Mouse (Mus musculus) CH12.LX (cell line): ENCODE measurements around the gene Il17rd. TPM values are rescaled to one million over a fixed set of nuclear protein-coding genes. Genes with fewer than 3 reads are reported as not detected.

ENCODE experiments used
- DNase-seq: peaks from one replicate; pipeline ENCODE4 v3.0.0-alpha.2; 2013; ENCODE audit errors: extremely low read depth
- H3K27ac ChIP-seq: 2 replicates; pipeline ENCODE4 v1.5.1; 2012; ENCODE audit warnings: low read depth, mild to moderate bottlenecking, control low read depth, moderate library complexity; ENCODE audit not compliant: insufficient read depth
- H3K27me3 ChIP-seq: replicated peaks from 2 replicates; pipeline ENCODE3; 2012; ENCODE audit warnings: inconsistent platforms
- H3K36me3 ChIP-seq, 2 experiments: replicated peaks in 1 of 2; 2 replicates each; pipeline versions ENCODE3 to v1.6.1; 2012; ENCODE audit warnings: inconsistent platforms in 1 of 2, low read length in 1 of 2, mild to moderate bottlenecking in 1 of 2, mixed read lengths in 1 of 2, moderate library complexity in 1 of 2; ENCODE audit not compliant: control insufficient read depth in 1 of 2, insufficient read depth in 1 of 2
- H3K4me1 ChIP-seq, 2 experiments: 2 replicates each; pipeline ENCODE4 v1.6.1; 2012; ENCODE audit warnings: inconsistent platforms in 1 of 2, moderate library complexity in 1 of 2; ENCODE audit not compliant: insufficient read depth in 2 of 2, control insufficient read depth in 1 of 2
- H3K4me2 ChIP-seq: 2 replicates; pipeline ENCODE4 v1.6.1; 2012; ENCODE audit warnings: low read depth, mild to moderate bottlenecking, control low read depth; ENCODE audit not compliant: poor library complexity, insufficient read depth, severe bottlenecking
- H3K4me3 ChIP-seq, 3 experiments: fragments of 150-350 bp in 1 of 3; sonication (generic) in 1 of 3; replicated peaks in 1 of 3; 2 replicates each; pipeline versions ENCODE3 to v1.5.1; 2011 to 2012; ENCODE audit warnings: low read depth in 2 of 3, low read length in 2 of 3, mild to moderate bottlenecking in 2 of 3, moderate library complexity in 2 of 3, control low read depth in 1 of 3, improper control_type of control experiment in 1 of 3, inconsistent platforms in 1 of 3, mixed read lengths in 1 of 3; ENCODE audit not compliant: poor library complexity in 1 of 3
- H3K79me2 ChIP-seq: replicated peaks from 2 replicates; pipeline ENCODE4 v1.6.1; 2012; ENCODE audit warnings: mild to moderate bottlenecking, moderate library complexity; ENCODE audit not compliant: control insufficient read depth, poor library complexity, insufficient read depth, severe bottlenecking; ENCODE audit errors: extremely low read depth
- H3K9ac ChIP-seq: 2 replicates; pipeline ENCODE4 v1.6.1; 2012; ENCODE audit warnings: low read depth, mild to moderate bottlenecking, control low read depth, moderate library complexity; ENCODE audit not compliant: insufficient read depth
- H3K9me3 ChIP-seq: replicated peaks from 2 replicates; pipeline ENCODE3; 2012; ENCODE audit warnings: low read length, inconsistent platforms, mixed read lengths
- CHD2 ChIP-seq: IDR thresholded peaks from 2 replicates; pipeline ENCODE4 v1.6.1; 2011; ENCODE audit warnings: low read length, improper control_type of control experiment
- E2F4 ChIP-seq: IDR thresholded peaks from 2 replicates; pipeline ENCODE4 v1.6.1; 2011; ENCODE audit warnings: low read depth, low read length, improper control_type of control experiment; ENCODE audit not compliant: insufficient replicate concordance
- ELF1 ChIP-seq: IDR thresholded peaks from 2 replicates; pipeline ENCODE4 v1.6.1; 2014; ENCODE audit warnings: low read depth, mild to moderate bottlenecking, inconsistent platforms, low read length, improper control_type of control experiment
- GABPA ChIP-seq: IDR thresholded peaks from 2 replicates; pipeline ENCODE4 v1.6.1; 2012; ENCODE audit warnings: low read depth, low read length, improper control_type of control experiment, inconsistent platforms; ENCODE audit not compliant: insufficient replicate concordance
- HCFC1 ChIP-seq: IDR thresholded peaks from 2 replicates; pipeline ENCODE4 v1.6.1; 2012; ENCODE audit warnings: low read depth, mild to moderate bottlenecking, inconsistent platforms, low read length, improper control_type of control experiment
- IRF4 ChIP-seq: IDR thresholded peaks from 2 replicates; pipeline ENCODE4 v1.6.1; 2014; ENCODE audit warnings: low read depth, mild to moderate bottlenecking, inconsistent platforms, low read length, improper control_type of control experiment
- JUN ChIP-seq: IDR thresholded peaks from 2 replicates; pipeline ENCODE4 v1.6.1; 2011; ENCODE audit warnings: low read depth, mild to moderate bottlenecking, low read length, improper control_type of control experiment, moderate library complexity; ENCODE audit not compliant: insufficient read depth
- MAFK ChIP-seq: IDR thresholded peaks from 2 replicates; pipeline ENCODE4 v1.6.1; 2011; ENCODE audit warnings: low read length, improper control_type of control experiment; ENCODE audit not compliant: insufficient replicate concordance
- MAX ChIP-seq: IDR thresholded peaks from 2 replicates; pipeline ENCODE4 v1.6.1; 2011; ENCODE audit warnings: low read length, improper control_type of control experiment
- MAZ ChIP-seq: IDR thresholded peaks from 2 replicates; pipeline ENCODE4 v1.6.1; 2012; ENCODE audit warnings: low read depth, mild to moderate bottlenecking, inconsistent platforms, low read length, improper control_type of control experiment, moderate library complexity
- MEF2A ChIP-seq: IDR thresholded peaks from 2 replicates; pipeline ENCODE4 v1.6.1; 2014; ENCODE audit warnings: low read depth, mild to moderate bottlenecking, inconsistent platforms, low read length, improper control_type of control experiment, borderline replicate concordance
- MXI1 ChIP-seq: IDR thresholded peaks from 2 replicates; pipeline ENCODE4 v1.6.1; 2011; ENCODE audit warnings: mild to moderate bottlenecking, low read depth, low read length, improper control_type of control experiment
- NELFE ChIP-seq: IDR thresholded peaks from 2 replicates; pipeline ENCODE4 v1.6.1; 2011; ENCODE audit warnings: low read depth, low read length, improper control_type of control experiment
- NRF1 ChIP-seq: IDR thresholded peaks from 2 replicates; pipeline ENCODE4 v1.6.1; 2014; ENCODE audit warnings: low read depth, mild to moderate bottlenecking, inconsistent platforms, low read length, improper control_type of control experiment, moderate library complexity
- POLR2A ChIP-seq: IDR thresholded peaks from 2 replicates; pipeline ENCODE4 v1.6.1; 2011; ENCODE audit warnings: low read depth, mild to moderate bottlenecking, improper control_type of control experiment, low read length
- POLR2AphosphoS2 ChIP-seq: IDR thresholded peaks from 2 replicates; pipeline ENCODE4 v1.6.1; 2011; ENCODE audit warnings: low read depth, low read length, improper control_type of control experiment
- RAD21 ChIP-seq: IDR thresholded peaks from 2 replicates; pipeline ENCODE4 v1.6.1; 2011; ENCODE audit warnings: low read depth, mild to moderate bottlenecking, low read length, improper control_type of control experiment, moderate library complexity
- RCOR1 ChIP-seq: conservative IDR thresholded peaks from 2 replicates; pipeline ENCODE4 v1.6.1; 2012; ENCODE audit warnings: low read depth, mild to moderate bottlenecking, inconsistent platforms, low read length, improper control_type of control experiment
- SIN3A ChIP-seq: IDR thresholded peaks from 2 replicates; pipeline ENCODE4 v1.6.1; 2012; ENCODE audit warnings: low read length, improper control_type of control experiment, inconsistent platforms
- SMC3 ChIP-seq: IDR thresholded peaks from 2 replicates; pipeline ENCODE4 v1.6.1; 2011; ENCODE audit warnings: low read depth, low read length, improper control_type of control experiment
- TCF12 ChIP-seq: IDR thresholded peaks from 2 replicates; pipeline ENCODE4 v1.6.1; 2014; ENCODE audit warnings: low read depth, mild to moderate bottlenecking, inconsistent platforms, low read length, improper control_type of control experiment
- ZNF384 ChIP-seq: IDR thresholded peaks from 2 replicates; pipeline ENCODE4 v1.6.1; 2012; ENCODE audit warnings: low read depth, low read length, improper control_type of control experiment, inconsistent platforms
- dilution Hi-C: fragments of 300-500 bp; cut with MboI; formaldehyde crosslinking; loops from 2 replicates; pipeline ENCODE4 v1.14.3; 2020; ENCODE audit warnings: low sequenced_read_pairs; ENCODE audit not compliant: extremely low pct_unique_long_range_greater_than_20kb, extremely low pct_ligation_motif_present
- in situ Hi-C: fragments of 300-500 bp; cut with MboI; formaldehyde crosslinking; loops from 3 replicates; pipeline ENCODE4 v1.14.3; 2019; ENCODE audit warnings: low sequenced_read_pairs, low pct_ligation_motif_present, low pct_unique_long_range_greater_than_20kb, mixed read lengths
- polyA plus RNA-seq: library from polyadenylated mRNA; unstranded; fragments of >175 nt; gene quantifications from 2 replicates; pipeline ENCODE4 v1.2.1, GENCODE M21; 2012; ENCODE audit warnings: low read depth; ENCODE audit not compliant: insufficient read length
- total RNA-seq, 2 experiments: library from RNA; depleted of rRNA; stranded (reverse); fragments of 300-350 nt in 1 of 2; fragments of >200 nt in 1 of 2; gene quantifications; 2 replicates each; pipeline ENCODE4 v1.2.3; 2012 to 2014

Il17rd gene
- total and polyA plus RNA-seq, 3 experiments = 0.04 to 0.09 (median 0.08) TPM

- no peaks in the 10 kb centered on the region for H3K9me3 ChIP-seq
- H3K27ac ChIP-seq = no peak overlapping the region
- in situ Hi-C loops = loop anchor here (10.0 kb wide), 1 partner anchor 308 kb away; the partner anchor contains the start of gene Fam208a
- dilution Hi-C loops = no loop called here
- no peaks in the 10 kb centered on the region for H3K27me3 ChIP-seq
- DNase-seq = no peak
- no peaks in the 10 kb centered on the region for H3K79me2 ChIP-seq
- H3K36me3 ChIP-seq = no peaks in the 10 kb centered on the region
- TF ChIP-seq HCFC1 = no peak
- TF ChIP-seq RAD21 = no peak
- no peak for TF ChIP-seq JUN
- TF ChIP-seq MXI1 = no peak
- no peak for TF ChIP-seq E2F4
- TF ChIP-seq IRF4 = no peak
- TF ChIP-seq CHD2 = no peak
- TF ChIP-seq MEF2A = no peak
- no peak for TF ChIP-seq ELF1
- TF ChIP-seq GABPA = no peak
- no peak for TF ChIP-seq ZNF384
- TF ChIP-seq RCOR1 = no peak
- no peak for TF ChIP-seq POLR2AphosphoS2
- no peak for TF ChIP-seq MAFK
- TF ChIP-seq MAX = no peak
- no peak for TF ChIP-seq POLR2A
- no peak for TF ChIP-seq MAZ
- no peak for TF ChIP-seq SIN3A
- TF ChIP-seq TCF12 = no peak
- H3K4me3 ChIP-seq = no peak overlapping the region
- H3K4me1 ChIP-seq = peaks cover 0 to 17% of the 10 kb centered on the region in 2 experiments; a peak in 3 of 4 replicates
- no peak overlapping the region for H3K9ac ChIP-seq
- H3K4me2 ChIP-seq = no peak overlapping the region
These were observed 77.9 kb downstream of the Il17rd start for GRCm38 (mm10) chr14:27116577-27117165.

GRCm38 (mm10) chr14:27118546-27118945, 79.8 kb downstream of the Il17rd start:
- H3K4me1 ChIP-seq = peaks cover 2 to 23% of the 10 kb centered on the region in 2 experiments; a peak in 3 of 4 replicates

More at GRCm38 (mm10) chr14:27118546-27118945, 79.8 kb downstream of the Il17rd start:
- no peaks in the 10 kb centered on the region for H3K9me3 ChIP-seq
- in situ Hi-C loops (loop anchor here (10.0 kb wide), 1 partner anchor 306 kb away; the partner anchor contains the start of gene Fam208a), dilution Hi-C loops (no loop called here)
- H3K27ac ChIP-seq = no peak overlapping the region
- no peaks in the 10 kb centered on the region for H3K27me3 ChIP-seq
- TF ChIP-seq POLR2A (no peak), MAX (no peak), NRF1 (no peak), JUN (no peak), SMC3 (no peak), TCF12 (no peak), MEF2A (no peak), POLR2AphosphoS2 (no peak), ZNF384 (no peak), MAFK (no peak), CHD2 (no peak), E2F4 (no peak), RAD21 (no peak), NELFE (no peak)
- H3K4me2 ChIP-seq = no peak overlapping the region
- no peak overlapping the region for H3K4me3 ChIP-seq
- no peaks in the 10 kb centered on the region for H3K79me2 ChIP-seq
- H3K9ac ChIP-seq = no peak overlapping the region
- no peak for DNase-seq
- no peaks in the 10 kb centered on the region for H3K36me3 ChIP-seq
